Mouse (Mus musculus): ENCODE measurements around the gene Cdk10. TPM values are rescaled to one million over a fixed set of nuclear protein-coding genes. Genes with fewer than 3 reads are reported as not detected.

Cdk10 gene
- polyA plus RNA-seq, 1 experiment = 1.8 TPM

DNA sequence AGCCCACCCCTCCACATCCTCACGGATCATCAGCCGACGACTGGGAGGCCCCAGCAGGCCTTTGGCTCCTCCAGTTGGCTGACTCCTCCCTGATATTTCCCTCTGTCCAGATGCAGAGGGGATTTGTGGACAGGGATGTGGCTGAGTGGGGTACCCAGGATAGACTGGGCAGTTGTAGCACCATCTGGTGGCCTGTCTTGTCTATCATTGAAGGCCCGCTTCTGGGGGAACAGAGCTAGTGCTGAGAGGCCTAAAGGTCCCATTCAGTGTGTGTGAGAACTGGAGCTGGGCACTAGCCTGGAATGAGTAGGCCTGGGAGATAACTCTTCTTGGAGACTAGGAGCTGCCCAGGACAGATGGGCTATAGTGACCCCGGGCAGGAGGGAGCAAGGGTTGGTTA, 7.1 kb downstream of the Cdk10 start:
- H3K27me3 ChIP-seq (ENCODE audit: control insufficient read depth) = peaks cover 35% of the 10 kb centered on the region

DNA sequence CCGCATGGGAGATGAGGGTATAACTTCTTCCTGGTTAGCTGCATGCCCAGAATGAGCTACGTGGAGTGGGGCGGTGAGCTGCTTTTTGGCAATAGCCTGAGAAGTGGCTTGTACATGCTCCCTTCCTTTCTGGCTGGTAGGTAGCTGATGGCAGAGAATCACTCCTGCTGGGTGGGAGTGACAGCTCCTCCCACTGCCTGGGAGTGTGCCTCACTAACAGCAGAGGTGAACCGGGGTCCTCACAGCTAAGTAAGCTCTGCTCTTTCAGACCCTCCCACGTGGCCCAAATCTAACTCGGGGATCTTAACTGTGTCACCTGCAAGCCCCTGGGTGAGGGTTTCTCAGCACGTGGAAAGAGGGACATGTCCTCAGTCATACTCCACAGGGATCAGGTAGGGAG, 7.9 kb downstream of the Cdk10 start:
- H3K36me3 ChIP-seq (ENCODE audit: control insufficient read depth) = peaks cover 19% of the 10 kb centered on the region

More for the DNA sequence above, 7.1 kb downstream of the Cdk10 start:
- Histone ChIP-seq H3K36me3 (ENCODE audit: control insufficient read depth) (peaks cover 27% of the 10 kb centered on the region), H3K4me1 (ENCODE audit: control insufficient read depth) (peaks cover 21% of the 10 kb centered on the region), H3K4me3 (replicated peaks) (no peak overlapping the region), H3K9me3 (ENCODE audit: control insufficient read depth, low read length) (no peaks in the 10 kb centered on the region)
- TF ChIP-seq GATA1 (IDR thresholded peaks at IDR 0.05; ENCODE audit: low read length) (no peak), TAL1 (IDR thresholded peaks at IDR 0.05; ENCODE audit: low read length) (no peak)

DNA sequence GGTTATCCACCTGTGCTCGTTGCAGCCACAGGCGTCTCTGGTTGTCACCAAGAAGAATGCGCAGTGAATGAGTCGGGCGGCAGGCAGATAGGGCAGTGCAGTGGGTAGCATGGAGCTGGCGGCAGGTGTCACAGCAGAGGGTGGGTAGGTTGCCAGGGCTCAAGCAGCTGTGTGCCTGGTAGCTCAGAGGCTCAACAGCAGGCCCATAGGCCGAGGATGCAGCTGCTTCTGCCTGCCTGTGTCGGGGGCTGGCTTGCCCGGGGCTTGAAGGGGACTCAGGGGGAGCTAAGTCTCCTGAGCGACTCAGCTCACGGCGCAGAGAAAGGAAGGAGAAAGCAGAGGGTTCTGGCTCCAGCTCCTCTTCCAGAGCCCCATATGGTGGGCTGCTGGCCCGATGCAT, 8.7 kb downstream of the Cdk10 start:
- H3K9me3 ChIP-seq (ENCODE audit: control insufficient read depth, low read length) = no peaks in the 10 kb centered on the region
- TF ChIP-seq TAL1 (IDR thresholded peaks at IDR 0.05; ENCODE audit: low read length) = no peak
- TF ChIP-seq GATA1 (IDR thresholded peaks at IDR 0.05; ENCODE audit: low read length) = no peak
- H3K4me1 ChIP-seq (ENCODE audit: control insufficient read depth) = peaks cover 23% of the 10 kb centered on the region
- H3K36me3 ChIP-seq (ENCODE audit: control insufficient read depth) = peaks cover 13% of the 10 kb centered on the region
- no peak overlapping the region for H3K4me3 ChIP-seq (replicated peaks)
- H3K27me3 ChIP-seq (ENCODE audit: control insufficient read depth) = peaks cover 35% of the 10 kb centered on the region

More for the DNA sequence above, 7.9 kb downstream of the Cdk10 start:
- Histone ChIP-seq H3K4me3 (replicated peaks) (no peak overlapping the region), H3K27me3 (ENCODE audit: control insufficient read depth) (peaks cover 35% of the 10 kb centered on the region), H3K4me1 (ENCODE audit: control insufficient read depth) (peaks cover 23% of the 10 kb centered on the region), H3K9me3 (ENCODE audit: control insufficient read depth, low read length) (no peaks in the 10 kb centered on the region)
- TF ChIP-seq TAL1 (IDR thresholded peaks at IDR 0.05; ENCODE audit: low read length) (no peak), GATA1 (IDR thresholded peaks at IDR 0.05; ENCODE audit: low read length) (no peak)

DNA sequence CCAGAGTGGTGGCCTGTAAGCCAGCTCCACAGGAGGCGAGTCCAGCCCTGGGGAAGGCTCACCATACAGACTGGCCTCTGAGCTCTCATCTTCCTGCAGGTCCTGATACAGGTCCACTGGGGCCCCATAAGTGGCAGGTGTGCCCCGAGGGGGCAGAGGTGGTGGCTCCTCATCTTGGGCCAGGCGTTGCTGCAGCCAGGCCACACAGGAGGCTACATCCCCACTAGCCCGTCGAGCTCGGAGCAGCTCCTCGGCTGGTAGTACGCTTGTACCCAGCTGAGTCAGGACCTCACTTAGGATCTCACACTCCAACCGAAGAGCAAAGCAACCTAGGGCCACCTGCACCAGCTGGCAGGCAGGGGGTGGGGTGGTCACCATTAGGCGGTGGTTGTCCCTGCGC, 9.1 kb downstream of the Cdk10 start:
- TF ChIP-seq GATA1 (IDR thresholded peaks at IDR 0.05; ENCODE audit: low read length) (no peak), TAL1 (IDR thresholded peaks at IDR 0.05; ENCODE audit: low read length) (no peak)
- Histone ChIP-seq H3K4me3 (replicated peaks) (no peak overlapping the region), H3K4me1 (ENCODE audit: control insufficient read depth) (peaks cover 23% of the 10 kb centered on the region)

DNA sequence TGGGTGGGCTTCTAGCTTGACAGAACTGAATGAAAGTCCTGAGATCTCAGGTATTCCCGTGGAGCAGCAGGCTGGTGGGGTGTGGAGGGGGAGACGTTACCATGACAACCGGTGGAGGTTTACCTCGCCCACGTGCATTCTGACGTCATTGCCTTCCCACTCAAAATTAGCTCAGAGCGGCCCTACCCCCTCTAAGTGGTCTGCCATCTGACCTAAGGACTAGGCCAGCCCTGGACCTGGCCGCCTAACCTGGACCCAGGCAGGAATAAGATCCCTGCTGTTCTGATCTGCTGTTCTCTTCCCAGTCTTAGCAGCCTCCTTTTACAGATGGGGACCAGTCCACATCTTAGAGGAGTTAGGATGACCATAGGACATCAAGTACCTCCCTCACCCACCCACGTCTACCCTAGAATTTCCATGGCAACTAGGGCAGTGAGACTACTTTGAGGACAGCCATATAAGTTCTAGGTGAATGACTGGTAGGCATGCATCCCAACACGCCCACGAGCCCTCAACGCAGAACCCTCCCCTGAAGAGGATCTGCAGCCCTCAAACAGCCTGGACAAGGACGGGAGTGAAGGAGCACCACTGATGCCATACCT, 10.4 kb downstream of the Cdk10 start:
- peaks cover 5% of the 10 kb centered on the region for H3K36me3 ChIP-seq (ENCODE audit: control insufficient read depth)
- peak overlapping the region; percentile 72 for H3K4me3 ChIP-seq (replicated peaks)
- H3K27me3 ChIP-seq (ENCODE audit: control insufficient read depth) = peaks cover 35% of the 10 kb centered on the region
- no peak for TF ChIP-seq TAL1 (IDR thresholded peaks at IDR 0.05; ENCODE audit: low read length)
- TF ChIP-seq GATA1 (IDR thresholded peaks at IDR 0.05; ENCODE audit: low read length) = no peak
- no peaks in the 10 kb centered on the region for H3K9me3 ChIP-seq (ENCODE audit: control insufficient read depth, low read length)
- H3K4me1 ChIP-seq (ENCODE audit: control insufficient read depth) = peaks cover 23% of the 10 kb centered on the region

More for the DNA sequence above, 9.1 kb downstream of the Cdk10 start:
- Histone ChIP-seq H3K27me3 (ENCODE audit: control insufficient read depth) (peaks cover 35% of the 10 kb centered on the region), H3K36me3 (ENCODE audit: control insufficient read depth) (peaks cover 10% of the 10 kb centered on the region), H3K9me3 (ENCODE audit: control insufficient read depth, low read length) (no peaks in the 10 kb centered on the region)

DNA sequence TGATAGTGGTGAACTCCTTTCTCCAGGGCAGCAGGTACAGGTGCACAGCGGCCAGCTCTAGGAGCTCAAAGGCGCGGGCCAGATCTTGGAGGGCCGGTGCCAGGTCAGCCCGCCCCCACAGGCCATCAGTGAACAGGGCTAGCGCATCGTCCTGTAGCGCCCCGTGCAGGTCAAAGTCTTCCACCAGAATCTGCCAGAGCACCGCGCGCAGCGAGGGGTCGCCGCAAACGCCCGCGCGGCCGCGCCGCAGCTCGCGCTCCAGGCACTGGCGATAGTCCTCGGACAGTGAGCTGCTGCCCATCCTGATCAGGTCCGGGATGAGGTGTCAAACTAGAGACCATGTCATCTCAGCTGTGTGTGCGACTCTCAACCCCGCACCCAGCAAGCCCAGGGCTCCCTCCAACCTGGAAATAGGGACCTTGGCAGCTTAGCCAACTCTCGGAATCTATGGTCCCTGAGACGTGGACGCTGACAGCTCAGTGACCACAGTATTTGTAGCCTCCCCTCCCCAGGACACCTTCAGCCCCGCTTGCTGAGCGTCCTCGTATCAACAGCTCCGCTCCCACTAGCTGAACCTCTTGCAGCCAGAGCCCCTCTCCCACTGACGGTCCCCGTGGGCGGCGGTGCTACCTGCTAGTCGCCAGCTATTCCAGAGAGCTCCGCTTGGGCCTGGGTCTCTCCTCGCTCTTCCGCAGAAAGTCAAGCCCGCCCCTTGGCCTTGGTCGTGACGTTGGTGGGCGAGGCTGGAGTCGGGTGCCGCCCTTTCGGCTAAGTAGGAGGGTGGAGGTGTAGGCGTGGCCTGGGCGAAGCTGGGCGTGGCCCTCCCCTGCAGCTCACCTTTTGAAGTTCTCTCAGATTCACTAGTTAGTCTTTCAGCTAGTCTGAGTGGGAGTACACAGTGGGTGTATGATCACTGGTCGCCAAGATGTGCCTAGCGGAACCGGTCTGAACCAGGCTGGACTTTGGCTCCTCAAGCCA, 11.2 kb downstream of the Cdk10 start, which contains the start of gene Spata2l:
TSS of gene Spata2l (minus strand) at position 714 of the 978 bp plus-strand sequence.
- Histone ChIP-seq H3K36me3 (ENCODE audit: control insufficient read depth) (no peaks in the 10 kb centered on the region), H3K27me3 (ENCODE audit: control insufficient read depth) (peaks cover 35% of the 10 kb centered on the region), H3K9me3 (ENCODE audit: control insufficient read depth, low read length) (no peaks in the 10 kb centered on the region), H3K4me3 (replicated peaks) (peak within 1 kb of the TSS; percentile 72), H3K4me1 (ENCODE audit: control insufficient read depth) (peaks cover 23% of the 10 kb centered on the region)
- TF ChIP-seq TAL1 (IDR thresholded peaks at IDR 0.05; ENCODE audit: low read length) (no peak), GATA1 (IDR thresholded peaks at IDR 0.05; ENCODE audit: low read length) (no peak)

DNA sequence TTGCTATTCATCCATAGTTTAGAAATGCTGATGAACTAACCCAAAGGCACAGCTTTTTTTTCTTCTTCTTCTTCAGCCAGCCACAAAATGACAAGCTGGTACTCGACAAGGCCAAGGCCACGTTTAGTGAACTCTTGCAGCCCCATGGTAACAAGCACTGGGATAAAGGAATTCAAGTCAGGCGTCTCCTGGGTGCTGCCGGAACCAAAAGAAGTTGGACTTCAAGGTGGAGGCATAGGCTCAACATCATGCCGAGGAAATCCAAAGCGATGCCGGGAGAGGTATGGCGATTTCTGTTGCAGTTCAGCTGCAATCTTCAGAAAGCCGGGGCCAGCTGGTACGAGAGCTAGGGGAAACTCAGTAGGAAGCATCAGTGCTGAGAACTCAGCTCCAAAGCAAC, 14.8 kb downstream of the Cdk10 start:
- peaks cover 5% of the 10 kb centered on the region for H3K36me3 ChIP-seq (ENCODE audit: control insufficient read depth)
- H3K27me3 ChIP-seq (ENCODE audit: control insufficient read depth) = peaks cover 22% of the 10 kb centered on the region
- H3K4me3 ChIP-seq (replicated peaks) = no peak overlapping the region
- no peak for TF ChIP-seq TAL1 (IDR thresholded peaks at IDR 0.05; ENCODE audit: low read length)
- no peak for TF ChIP-seq GATA1 (IDR thresholded peaks at IDR 0.05; ENCODE audit: low read length)
- H3K4me1 ChIP-seq (ENCODE audit: control insufficient read depth) = peaks cover 23% of the 10 kb centered on the region
- no peaks in the 10 kb centered on the region for H3K9me3 ChIP-seq (ENCODE audit: control insufficient read depth, low read length)

DNA sequence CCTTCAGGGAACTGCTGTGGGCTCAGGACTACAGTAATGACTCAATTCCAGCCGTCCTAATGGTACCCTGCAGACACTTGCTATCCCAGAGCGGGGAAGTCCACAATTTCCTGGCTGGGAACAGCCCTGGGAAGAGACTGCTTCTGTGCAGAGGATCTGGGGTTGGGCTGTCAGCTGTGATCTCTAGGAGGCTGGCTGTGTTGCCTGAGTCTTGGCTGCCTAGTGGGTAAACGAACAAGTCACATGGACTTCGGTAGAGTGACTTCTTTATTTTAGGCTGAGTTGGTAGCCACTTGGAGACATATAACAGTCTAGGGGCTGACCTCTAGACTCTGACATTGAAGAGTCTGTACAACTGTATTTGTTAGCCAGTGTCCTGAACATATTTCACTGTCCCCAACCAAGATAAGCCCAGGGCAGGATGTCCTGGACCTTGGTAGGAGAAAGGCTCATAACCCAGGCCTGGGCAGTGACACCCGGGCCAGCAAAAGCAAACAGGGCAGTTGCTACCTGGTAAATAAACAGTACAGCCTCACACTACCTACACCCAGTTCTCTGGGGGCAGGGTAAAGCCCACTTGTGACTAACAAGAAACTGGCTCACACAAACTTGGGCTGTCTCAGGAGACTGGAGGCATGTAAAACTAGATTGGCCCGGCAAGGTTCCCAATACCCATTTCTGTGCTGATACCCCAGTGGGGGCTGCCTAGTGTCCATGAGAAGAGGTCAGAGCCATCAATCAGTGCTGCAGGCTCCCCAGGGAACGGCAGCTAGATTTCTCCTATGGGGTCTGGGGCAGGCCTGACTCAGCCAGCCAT, 17.7 kb downstream of the Cdk10 start:
- no peak for TF ChIP-seq GATA1 (IDR thresholded peaks at IDR 0.05; ENCODE audit: low read length)
- no peak for TF ChIP-seq TAL1 (IDR thresholded peaks at IDR 0.05; ENCODE audit: low read length)
- no peaks in the 10 kb centered on the region for H3K4me1 ChIP-seq (ENCODE audit: control insufficient read depth)
- H3K9me3 ChIP-seq (ENCODE audit: control insufficient read depth, low read length) = no peaks in the 10 kb centered on the region
- no peak overlapping the region for H3K4me3 ChIP-seq (replicated peaks)
- H3K36me3 ChIP-seq (ENCODE audit: control insufficient read depth) = peaks cover 28% of the 10 kb centered on the region
- H3K27me3 ChIP-seq (ENCODE audit: control insufficient read depth) = no peaks in the 10 kb centered on the region
